Mouse (Mus musculus) thymus, adult 2 months (tissue): Measurements from ENCODE around the gene Gm12184.

Experiments
- CTCF ChIP-seq: fragments of 200-500 bp; IDR thresholded peaks from 2 replicates; pipeline ENCODE4 v1.5.1; 2012; ENCODE audit warnings: mild to moderate bottlenecking, control low read depth, low read length, moderate library complexity, borderline replicate concordance; ENCODE audit not compliant: control insufficient read depth, poor library complexity, insufficient read depth; ENCODE audit errors: extremely low read depth
- POLR2A ChIP-seq: fragments of 200-500 bp; IDR thresholded peaks from 2 replicates; pipeline ENCODE4 v1.6.1; 2012; ENCODE audit warnings: mild to moderate bottlenecking, low read length, control low read depth, moderate library complexity; ENCODE audit not compliant: control insufficient read depth, poor library complexity, insufficient read depth; ENCODE audit errors: extremely low read depth

- TF ChIP-seq CTCF (no peak), POLR2A (no peak)
Measured at GRCm38 (mm10) chr11:48819614-48820307, 6.7 kb downstream of the Gm12184 start.
